Mouse (Mus musculus): Measurements from ENCODE around the gene Emc6. TPM values are rescaled to one million over a fixed set of nuclear protein-coding genes. Genes with fewer than 3 reads are reported as not detected.

The Emc6 gene
- polyA plus RNA-seq, 1 experiment: 27.2 TPM

- H3K4me1 ChIP-seq (ENCODE audit: control insufficient read depth, insufficient read depth, insufficient read length): peaks cover 3% of the 10 kb centered on the region; the same call in 1 of the 2 replicates
- peak; percentile 73 to 80 for DNase-seq (ENCODE audit: low read depth in 1 of 2, low spot score in 2 of 2)
- H3K36me3 ChIP-seq (ENCODE audit: control insufficient read depth, insufficient read depth, low read length): 0 out of 2 replicates have a peak, but pooled peaks cover 1% of the 10 kb centered on the region
- under 1% methylated on average over 22 of the region's 22 CpGs for WGBS
- peak; percentile 15; the same call in 1 of the 2 replicates for TF ChIP-seq POLR2A (IDR thresholded peaks at IDR 0.05; ENCODE audit: low read depth, low read length)
- no peak for TF ChIP-seq CTCF (IDR thresholded peaks at IDR 0.05; ENCODE audit: extremely low read depth, insufficient read depth, insufficient read length, insufficient replicate concordance)
- peak within 1 kb of the TSS; percentile 75 for H3K4me3 ChIP-seq (ENCODE audit: extremely low read depth, insufficient read depth, insufficient read length)
- no peaks in the 10 kb centered on the region for H3K27me3 ChIP-seq (ENCODE audit: control insufficient read depth, insufficient read depth, low read length)
- peak within 1 kb of the TSS; percentile 74 for H3K27ac ChIP-seq (ENCODE audit: insufficient read depth, low read length)
These were observed 21.9 kb upstream of the Emc6 start, which contains the start of gene Ctns for GRCm38 (mm10) chr11:73198603-73199229. Gene Ctns, minus strand, starts transcription at chr11:73199042.

- 5% methylated on average over 1 of the region's 1 CpGs for WGBS
- peak overlapping the region; percentile 75; the same call in 1 of the 2 replicates for H3K4me3 ChIP-seq (ENCODE audit: extremely low read depth, insufficient read depth, insufficient read length)
- TF ChIP-seq POLR2A (IDR thresholded peaks at IDR 0.05; ENCODE audit: low read depth, low read length) (no peak), CTCF (IDR thresholded peaks at IDR 0.05; ENCODE audit: extremely low read depth, insufficient read depth, insufficient read length, insufficient replicate concordance) (no peak)
- no peak for DNase-seq (ENCODE audit: low read depth in 1 of 2, low spot score in 2 of 2)
- H3K27ac ChIP-seq (ENCODE audit: insufficient read depth, low read length): no peak overlapping the region
- H3K27me3 ChIP-seq (ENCODE audit: control insufficient read depth, insufficient read depth, low read length): no peaks in the 10 kb centered on the region
- 0 out of 2 replicates have a peak, but pooled peaks cover 1% of the 10 kb centered on the region for H3K36me3 ChIP-seq (ENCODE audit: control insufficient read depth, insufficient read depth, low read length)
- H3K4me1 ChIP-seq (ENCODE audit: control insufficient read depth, insufficient read depth, insufficient read length): peaks cover 3% of the 10 kb centered on the region; the same call in 1 of the 2 replicates
These were observed 21.4 kb upstream of the Emc6 start for GRCm38 (mm10) chr11:73198190-73198589.

DNA sequence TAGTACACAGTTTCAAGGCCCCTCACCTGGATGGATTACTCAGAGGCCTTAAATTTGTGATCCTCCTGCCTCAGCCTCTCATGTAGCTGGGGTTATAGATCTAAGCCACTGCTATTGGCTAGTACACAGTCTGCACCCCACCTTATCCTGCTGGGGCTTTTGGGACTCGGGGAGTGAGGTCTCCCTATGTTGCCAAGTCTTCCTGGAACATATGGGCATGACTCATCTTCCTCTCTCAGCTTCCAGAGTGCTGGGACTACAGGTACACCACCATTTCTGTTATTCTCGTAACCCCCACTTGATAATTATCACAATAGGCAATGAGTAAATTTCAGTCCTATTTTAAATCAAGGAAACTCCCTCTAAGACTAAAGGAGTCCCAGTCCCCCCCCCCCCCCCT, 17.6 kb upstream of the Emc6 start:
- H3K4me1 ChIP-seq (ENCODE audit: control insufficient read depth, insufficient read depth, insufficient read length): peaks cover 3% of the 10 kb centered on the region; the same call in 1 of the 2 replicates
- H3K36me3 ChIP-seq (ENCODE audit: control insufficient read depth, insufficient read depth, low read length): peaks cover 10% of the 10 kb centered on the region
- no peaks in the 10 kb centered on the region for H3K27me3 ChIP-seq (ENCODE audit: control insufficient read depth, insufficient read depth, low read length)
- H3K27ac ChIP-seq (ENCODE audit: insufficient read depth, low read length): no peak overlapping the region
- 77% methylated on average over 2 of the region's 2 CpGs for WGBS
- no peak for TF ChIP-seq CTCF (IDR thresholded peaks at IDR 0.05; ENCODE audit: extremely low read depth, insufficient read depth, insufficient read length, insufficient replicate concordance)
- no peak for TF ChIP-seq POLR2A (IDR thresholded peaks at IDR 0.05; ENCODE audit: low read depth, low read length)
- no peak for DNase-seq (ENCODE audit: low read depth in 1 of 2, low spot score in 2 of 2)
- H3K4me3 ChIP-seq (ENCODE audit: extremely low read depth, insufficient read depth, insufficient read length): no peak overlapping the region

DNA sequence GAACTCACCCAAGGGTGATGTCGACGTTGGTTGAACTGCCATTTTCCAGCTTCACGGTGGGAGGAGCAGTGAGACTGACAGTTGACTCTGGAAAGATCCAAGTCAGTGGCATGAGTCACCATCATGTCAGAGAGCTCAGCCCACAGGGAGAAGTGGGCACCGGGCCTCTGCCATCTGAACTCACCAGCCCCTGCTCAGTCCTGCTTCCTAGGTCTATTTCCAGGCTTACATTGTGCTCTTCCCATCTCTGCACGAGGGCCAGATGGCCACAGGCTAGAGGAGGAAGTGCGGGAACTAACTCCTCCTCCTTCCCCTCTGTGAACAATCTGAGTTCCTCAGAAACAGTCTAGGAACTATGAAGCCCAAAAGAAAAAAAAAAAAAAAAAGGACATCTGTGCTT, 16.2 kb upstream of the Emc6 start:
- no peak for DNase-seq (ENCODE audit: low read depth in 1 of 2, low spot score in 2 of 2)
- WGBS: 48% methylated on average over 6 of the region's 6 CpGs
- H3K27ac ChIP-seq (ENCODE audit: insufficient read depth, low read length): no peak overlapping the region
- no peaks in the 10 kb centered on the region for H3K27me3 ChIP-seq (ENCODE audit: control insufficient read depth, insufficient read depth, low read length)
- H3K36me3 ChIP-seq (ENCODE audit: control insufficient read depth, insufficient read depth, low read length): peaks cover 10% of the 10 kb centered on the region
- H3K4me1 ChIP-seq (ENCODE audit: control insufficient read depth, insufficient read depth, insufficient read length): no peaks in the 10 kb centered on the region
- no peak overlapping the region for H3K4me3 ChIP-seq (ENCODE audit: extremely low read depth, insufficient read depth, insufficient read length)
- no peak for TF ChIP-seq POLR2A (IDR thresholded peaks at IDR 0.05; ENCODE audit: low read depth, low read length)
- no peak for TF ChIP-seq CTCF (IDR thresholded peaks at IDR 0.05; ENCODE audit: extremely low read depth, insufficient read depth, insufficient read length, insufficient replicate concordance)

DNA sequence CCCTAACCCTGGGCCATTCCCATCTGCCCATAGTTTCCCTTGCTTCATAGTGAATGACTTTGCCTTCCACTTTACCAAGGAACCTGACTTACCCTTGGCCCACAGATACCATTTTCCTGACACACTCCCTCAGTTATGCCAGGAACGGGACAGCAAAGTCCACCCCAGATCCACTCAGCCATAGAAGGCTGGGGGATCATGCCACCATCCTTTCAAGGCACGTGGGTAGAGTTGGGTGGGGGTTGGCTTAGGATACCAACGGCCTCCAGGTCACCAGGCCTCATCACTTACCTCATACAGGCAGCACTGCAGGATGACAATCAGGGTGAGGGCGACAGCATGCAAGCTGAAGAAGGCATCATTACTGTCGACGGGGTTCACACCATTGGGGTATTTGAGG, 10.4 kb upstream of the Emc6 start:
- Histone ChIP-seq H3K27ac (ENCODE audit: insufficient read depth, low read length) (no peak overlapping the region), H3K36me3 (ENCODE audit: control insufficient read depth, insufficient read depth, low read length) (peaks cover 7% of the 10 kb centered on the region), H3K27me3 (ENCODE audit: control insufficient read depth, insufficient read depth, low read length) (no peaks in the 10 kb centered on the region), H3K4me1 (ENCODE audit: control insufficient read depth, insufficient read depth, insufficient read length) (no peaks in the 10 kb centered on the region), H3K4me3 (ENCODE audit: extremely low read depth, insufficient read depth, insufficient read length) (no peak overlapping the region)
- no peak for TF ChIP-seq POLR2A (IDR thresholded peaks at IDR 0.05; ENCODE audit: low read depth, low read length)
- no peak for TF ChIP-seq CTCF (IDR thresholded peaks at IDR 0.05; ENCODE audit: extremely low read depth, insufficient read depth, insufficient read length, insufficient replicate concordance)
- no peak for DNase-seq (ENCODE audit: low read depth in 1 of 2, low spot score in 2 of 2)
- 92% methylated on average over 6 of the region's 6 CpGs for WGBS

DNA sequence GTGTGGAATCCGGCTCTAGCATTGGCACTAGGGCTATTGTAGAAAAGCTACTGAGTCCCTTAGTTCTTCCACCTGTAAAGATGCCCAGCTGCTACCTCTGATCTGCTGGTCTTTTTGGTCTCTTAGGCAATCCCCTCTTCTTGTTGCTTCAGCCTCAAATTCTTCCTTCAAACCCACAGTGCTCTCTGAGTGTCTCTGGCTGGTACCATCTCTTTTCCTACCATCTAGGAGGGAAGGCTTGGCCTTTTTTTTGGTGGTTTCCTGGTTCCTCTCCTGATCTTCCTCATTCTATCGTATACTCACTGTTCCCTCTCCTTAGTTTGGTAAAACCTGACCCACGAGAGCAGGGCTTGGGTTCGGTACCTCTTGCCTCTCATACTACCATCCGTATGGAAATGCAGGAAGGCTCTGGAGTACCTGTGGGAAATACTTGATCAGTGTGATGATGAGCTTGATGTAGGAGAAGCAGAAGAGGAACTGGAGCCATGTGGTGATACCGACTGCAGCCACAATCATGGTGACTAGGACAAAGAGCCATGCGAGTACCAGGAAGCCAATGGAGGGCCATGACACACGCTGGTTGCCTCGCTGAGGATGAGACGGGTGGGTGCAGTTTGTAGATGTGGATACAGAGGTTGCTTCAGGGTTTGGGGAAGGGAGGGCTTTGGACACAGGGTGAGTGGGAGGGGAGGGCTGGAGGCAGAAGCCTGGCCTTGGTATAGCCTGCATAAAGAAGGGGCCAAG, 9.2 kb upstream of the Emc6 start:
- H3K36me3 ChIP-seq (ENCODE audit: control insufficient read depth, insufficient read depth, low read length): peaks cover 4% of the 10 kb centered on the region
- whole genome bisulfite sequencing: 76% methylated on average over 10 of the region's 10 CpGs

More for the DNA sequence above, 9.2 kb upstream of the Emc6 start:
- H3K4me3 ChIP-seq (ENCODE audit: extremely low read depth, insufficient read depth, insufficient read length): no peak overlapping the region
- DNase-seq (ENCODE audit: low read depth in 1 of 2, low spot score in 2 of 2): no peak
- H3K27me3 ChIP-seq (ENCODE audit: control insufficient read depth, insufficient read depth, low read length): no peaks in the 10 kb centered on the region
- TF ChIP-seq CTCF (IDR thresholded peaks at IDR 0.05; ENCODE audit: extremely low read depth, insufficient read depth, insufficient read length, insufficient replicate concordance): no peak
- TF ChIP-seq POLR2A (IDR thresholded peaks at IDR 0.05; ENCODE audit: low read depth, low read length): no peak
- H3K4me1 ChIP-seq (ENCODE audit: control insufficient read depth, insufficient read depth, insufficient read length): no peaks in the 10 kb centered on the region
- H3K27ac ChIP-seq (ENCODE audit: insufficient read depth, low read length): no peak overlapping the region

All from spleen, adult 2 months (tissue).